Mouse (Mus musculus) frontal cortex, postnatal 10 days (tissue): ENCODE data around the gene Samd5.

Experiments
- DNase-seq, 2 experiments: peaks; one replicate each; pipeline ENCODE4 v3.0.0; 2022; ENCODE audit warnings: low spot score in 2 of 2, mixed read lengths in 1 of 2

Samd5 gene

GRCm38 (mm10) chr10:9575605-9576004, 99.4 kb downstream of the Samd5 start:
- peak in 1 of 2 experiments; percentile 23 for DNase-seq

- DNase-seq = no peak
These were observed 100.9 kb downstream of the Samd5 start for GRCm38 (mm10) chr10:9574135-9574534.
